In genomic region chr4:126977467-126977866, GRCm38 (mm10) we compare ENCODE assay signal across 8 mouse cellular contexts. TPM values are rescaled to one million over a fixed set of nuclear protein-coding genes. Genes with fewer than 3 reads are reported as not detected.
DNase-seq lines count a peak whose midpoint lies in the region; ATAC-seq lines count a peak whose summit lies in the region.

No protein-coding gene starts in this region.

- H3K27me3 ChIP-seq in hindbrain, embryonic 11.5 days (ENCODE audit: control insufficient read depth, insufficient read depth, low read length) = no peaks in the 10 kb centered on the region
- H3K27me3 ChIP-seq in hindbrain, embryonic 13.5 days = peaks cover 3% of the 10 kb centered on the region; the same call in 1 of the 2 replicates
- H3K27me3 ChIP-seq in forebrain, embryonic 13.5 days = no peaks in the 10 kb centered on the region

- peak; percentile 34 for DNase-seq in hindbrain, embryonic 11.5 days (ENCODE audit: low spot score)
- DNase-seq in 416B (ENCODE audit: low read depth) = peak; percentile 63
- DNase-seq in MEL-GATA-1-ER (ENCODE audit: extremely low read depth, low read depth) = peak; percentile 40
- peak; percentile 47 for DNase-seq in gastrocnemius, postnatal 10 days
- DNase-seq in frontal cortex, postnatal 25 days (ENCODE audit: low spot score in 2 of 2) = no peak

- H3K4me2 ChIP-seq in hindbrain, embryonic 11.5 days (replicated peaks; ENCODE audit: low read depth, low read length) = no peak overlapping the region
- no peak overlapping the region for H3K4me2 ChIP-seq in hindbrain, embryonic 13.5 days
- H3K4me2 ChIP-seq in forebrain, embryonic 13.5 days = no peak overlapping the region

- H3K9me3 ChIP-seq in hindbrain, embryonic 11.5 days (ENCODE audit: control insufficient read depth, low read length) = no peaks in the 10 kb centered on the region
- H3K9me3 ChIP-seq in hindbrain, embryonic 13.5 days = no peaks in the 10 kb centered on the region
- H3K9me3 ChIP-seq in forebrain, embryonic 13.5 days (replicated peaks) = no peaks in the 10 kb centered on the region

- no peaks in the 10 kb centered on the region for H3K36me3 ChIP-seq in hindbrain, embryonic 11.5 days (ENCODE audit: control insufficient read depth, insufficient read depth, low read length)
- H3K36me3 ChIP-seq in hindbrain, embryonic 13.5 days = no peaks in the 10 kb centered on the region
- H3K36me3 ChIP-seq in forebrain, embryonic 13.5 days (ENCODE audit: poor library complexity, severe bottlenecking) = no peaks in the 10 kb centered on the region

- no peak overlapping the region for H3K9ac ChIP-seq in hindbrain, embryonic 11.5 days (ENCODE audit: low read depth, low read length)
- H3K9ac ChIP-seq in hindbrain, embryonic 13.5 days = no peak overlapping the region
- H3K9ac ChIP-seq in forebrain, embryonic 13.5 days = no peak overlapping the region

- H3K4me1 ChIP-seq in hindbrain, embryonic 11.5 days (replicated peaks; ENCODE audit: control insufficient read depth, insufficient read depth, low read length) = no peaks in the 10 kb centered on the region
- no peaks in the 10 kb centered on the region for H3K4me1 ChIP-seq in hindbrain, embryonic 13.5 days (replicated peaks)
- no peaks in the 10 kb centered on the region for H3K4me1 ChIP-seq in forebrain, embryonic 13.5 days

- no peak overlapping the region for H3K4me3 ChIP-seq in hindbrain, embryonic 11.5 days (ENCODE audit: low read depth, low read length)
- H3K4me3 ChIP-seq in hindbrain, embryonic 13.5 days = no peak overlapping the region
- no peak overlapping the region for H3K4me3 ChIP-seq in forebrain, embryonic 13.5 days

- no peak for ATAC-seq in hindbrain, embryonic 11.5 days (ENCODE audit: low FRiP score)
- ATAC-seq in hindbrain, embryonic 13.5 days (ENCODE audit: low FRiP score) = no peak
- peak; percentile 88 for ATAC-seq in megakaryocyte progenitor cell, adult 5-6 weeks (replicated peaks; ENCODE audit: poor library complexity)
- ATAC-seq in forebrain, embryonic 13.5 days = no peak

- H3K27ac ChIP-seq in hindbrain, embryonic 11.5 days (ENCODE audit: low read depth, low read length) = no peak overlapping the region
- no peak overlapping the region for H3K27ac ChIP-seq in hindbrain, embryonic 13.5 days
- no peak overlapping the region for H3K27ac ChIP-seq in forebrain, embryonic 13.5 days

RNA-seq across cellular contexts. Expression of gene Zmym4, which starts 9.5 kb away (rescaled TPM):
- 25.2 and 38.8 TPM in 2 replicates for polyA plus RNA-seq in hindbrain, embryonic 11.5 days (2014; fragmentation: Nextera tagmentation; extraction: Ambion mirVana)
- polyA plus RNA-seq in hindbrain, embryonic 13.5 days (2015; fragmentation: Nextera tagmentation; extraction: Ambion mirVana) = 30.0 and 31.4 TPM in 2 replicates
- total RNA-seq in gastrocnemius, postnatal 10 days (2021) = 10 to 100 TPM; 21.6 to 32.1 TPM
- 51.9 and 70.5 TPM in 2 replicates for total RNA-seq in megakaryocyte progenitor cell, adult 5-6 weeks (2015)
- total RNA-seq in megakaryocyte progenitor cell, adult 5-6 weeks (2017) = 32.0 and 62.9 TPM in 2 replicates
- 30.0 and 30.6 TPM in 2 replicates for polyA plus RNA-seq in forebrain, embryonic 13.5 days (2015; fragmentation: Nextera tagmentation; extraction: Ambion mirVana)

RNA-seq across cellular contexts. Expression of gene Sfpq, which starts 43.7 kb away (rescaled TPM):
- polyA plus RNA-seq in hindbrain, embryonic 11.5 days (2014; fragmentation: Nextera tagmentation; extraction: Ambion mirVana) = 170 and 176 TPM in 2 replicates
- polyA plus RNA-seq in hindbrain, embryonic 13.5 days (2015; fragmentation: Nextera tagmentation; extraction: Ambion mirVana) = 89.3 and 89.9 TPM in 2 replicates
- 100 to 1,000 TPM in 1 of 2 experiments, 10 to 100 TPM in 1; 97.8 to 138 TPM for total RNA-seq in gastrocnemius, postnatal 10 days (2021)
- total RNA-seq in megakaryocyte progenitor cell, adult 5-6 weeks (2015) = 490 and 507 TPM in 2 replicates
- total RNA-seq in megakaryocyte progenitor cell, adult 5-6 weeks (2017) = 686 and 899 TPM in 2 replicates
- 120 and 122 TPM in 2 replicates for polyA plus RNA-seq in forebrain, embryonic 13.5 days (2015; fragmentation: Nextera tagmentation; extraction: Ambion mirVana)

Comparison
In these comparisons a context has a peak if more than half of its experiments do, and no peak if none do; other contexts are left out.
1. DNase-seq: peak in hindbrain, embryonic 11.5 days (single experiment), 416B (single experiment), MEL-GATA-1-ER (single experiment) and gastrocnemius, postnatal 10 days (single experiment); none in frontal cortex, postnatal 25 days (0 of 2).